Mouse (Mus musculus) thymus, postnatal 0 days (tissue): ENCODE measurements at regions not wholly inside any gene's neighbourhood (a gene's known extent, or its start where the extent isn't known, plus 50 kb on each side); places are given as distances from the start of the nearest gene placed in this dataset. TPM values are rescaled to one million over a fixed set of nuclear protein-coding genes. Genes with fewer than 3 reads are reported as not detected.
"Not testable (repeated sequence)": the region's sequence is repeated elsewhere in the genome, so short reads cannot be mapped to it uniquely, and the experiment has no call there.

Experiments used
- DNase-seq: peaks from one replicate; pipeline ENCODE4 v3.0.0-alpha.2; 2015; ENCODE audit warnings: low spot score
- microRNA-seq: library from miRNA; unstranded; fragments of <30 nt; microRNA quantifications from one replicate; pipeline ENCODE4, GENCODE M21; 2016; ENCODE audit warnings: borderline number of aligned reads

- not testable (repeated sequence) for DNase-seq
These were observed 235.4 kb upstream of the Cts3 start for GRCm38 (mm10) chr13:61805300-61805699.

- peak; percentile 82 for DNase-seq
These were observed 234.4 kb upstream of the Cts3 start for GRCm38 (mm10) chr13:61804168-61804874.

- DNase-seq: not testable (repeated sequence)
These were observed 233.8 kb upstream of the Cts3 start for GRCm38 (mm10) chr13:61803763-61804162.

- DNase-seq: not testable (repeated sequence)
These were observed 193.5 kb upstream of the Cts3 start for GRCm38 (mm10) chr13:61763457-61763856.

Small RNA genes in the stretch of these regions (microRNA-seq; reads per million reads assigned to microRNA genes)
- gene Gm23739: not detected
